Mouse (Mus musculus) right cerebral cortex, adult 18-20 months (tissue): ENCODE measurements at regions not wholly inside any gene's neighbourhood (a gene's known extent, or its start where the extent isn't known, plus 50 kb on each side); places are given as distances from the start of the nearest gene placed in this dataset.

Source experiments
- DNase-seq: peaks from one replicate; pipeline ENCODE4 v3.0.0; 2022; ENCODE audit warnings: mixed read lengths

- peak; percentile 9 for DNase-seq
Observed at GRCm38 (mm10) chr11:45058658-45059057, 441.5 kb downstream of the Ebf1 start.

- DNase-seq, result no peak
Observed at GRCm38 (mm10) chr11:45066592-45066991, 449.5 kb downstream of the Ebf1 start.

- no peak for DNase-seq
Observed at GRCm38 (mm10) chr11:45070280-45070679, 453.2 kb downstream of the Ebf1 start.

GRCm38 (mm10) chr11:45071195-45071594 is 454.1 kb downstream of the Ebf1 start:
- no peak for DNase-seq

- DNase-seq, result no peak
Observed at GRCm38 (mm10) chr11:45084506-45085037, 467.5 kb downstream of the Ebf1 start.

- no peak for DNase-seq
Observed at GRCm38 (mm10) chr11:45085145-45085544, 468.0 kb downstream of the Ebf1 start.

GRCm38 (mm10) chr11:45087186-45087915 is 470.2 kb downstream of the Ebf1 start:
- no peak for DNase-seq

- no peak for DNase-seq
Observed at GRCm38 (mm10) chr11:45088286-45088685, 471.2 kb downstream of the Ebf1 start.

- DNase-seq, result no peak
Observed at GRCm38 (mm10) chr11:45089561-45089960, 472.4 kb downstream of the Ebf1 start.

GRCm38 (mm10) chr11:45103498-45104336 is 486.6 kb downstream of the Ebf1 start:
- peak; percentile 20 for DNase-seq

GRCm38 (mm10) chr11:45116702-45117101 is 499.6 kb downstream of the Ebf1 start:
- no peak for DNase-seq

GRCm38 (mm10) chr11:45123276-45123675 is 506.2 kb downstream of the Ebf1 start:
- DNase-seq, result no peak

- DNase-seq, result no peak
Observed at GRCm38 (mm10) chr11:45136781-45137180, 519.7 kb downstream of the Ebf1 start.

- no peak for DNase-seq
Observed at GRCm38 (mm10) chr11:45138351-45138975, 521.3 kb downstream of the Ebf1 start.

- no peak for DNase-seq
Observed at GRCm38 (mm10) chr11:45140490-45140889, 523.4 kb downstream of the Ebf1 start.

- DNase-seq, result no peak
Observed at GRCm38 (mm10) chr11:45154070-45154469, 537.0 kb downstream of the Ebf1 start.

GRCm38 (mm10) chr11:45154497-45154896 is 537.4 kb downstream of the Ebf1 start:
- no peak for DNase-seq

- no peak for DNase-seq
Observed at GRCm38 (mm10) chr11:45155782-45156181, 538.7 kb downstream of the Ebf1 start.

GRCm38 (mm10) chr11:45158282-45158681 is 541.2 kb downstream of the Ebf1 start:
- DNase-seq, result no peak

- no peak for DNase-seq
Observed at GRCm38 (mm10) chr11:45160871-45161270, 543.8 kb downstream of the Ebf1 start.

- DNase-seq, result no peak
Observed at GRCm38 (mm10) chr11:45173546-45173945, 556.4 kb downstream of the Ebf1 start.

- DNase-seq, result no peak
Observed at GRCm38 (mm10) chr11:45174071-45174470, 557.0 kb downstream of the Ebf1 start.
